Mouse (Mus musculus) heart, postnatal 36 days (tissue): ENCODE measurements around the gene Dbn1. TPM values are rescaled to one million over a fixed set of nuclear protein-coding genes. Genes with fewer than 3 reads are reported as not detected.

Source experiments
- DNase-seq, 2 experiments: peaks; one replicate each; pipeline ENCODE4 v3.0.0; 2021 to 2022
- intact Hi-C: fragments of 180-260 bp; cut with DNase I; formaldehyde crosslinking; loops from one replicate; pipeline ENCODE4 v1.15.1; 2025
- total RNA-seq, 2 experiments: library from RNA; stranded (reverse); gene quantifications; 2 replicates each; pipeline ENCODE4 v1.2.3; 2021

Gene Dbn1
- total RNA-seq, 2 experiments from 2014 or later: 9.4 to 9.6 TPM

GRCm38 (mm10) chr13:55511492-55511861, 23.6 kb upstream of the Dbn1 start:
- intact Hi-C loops: no loop called here
- DNase-seq: no peak

DNA sequence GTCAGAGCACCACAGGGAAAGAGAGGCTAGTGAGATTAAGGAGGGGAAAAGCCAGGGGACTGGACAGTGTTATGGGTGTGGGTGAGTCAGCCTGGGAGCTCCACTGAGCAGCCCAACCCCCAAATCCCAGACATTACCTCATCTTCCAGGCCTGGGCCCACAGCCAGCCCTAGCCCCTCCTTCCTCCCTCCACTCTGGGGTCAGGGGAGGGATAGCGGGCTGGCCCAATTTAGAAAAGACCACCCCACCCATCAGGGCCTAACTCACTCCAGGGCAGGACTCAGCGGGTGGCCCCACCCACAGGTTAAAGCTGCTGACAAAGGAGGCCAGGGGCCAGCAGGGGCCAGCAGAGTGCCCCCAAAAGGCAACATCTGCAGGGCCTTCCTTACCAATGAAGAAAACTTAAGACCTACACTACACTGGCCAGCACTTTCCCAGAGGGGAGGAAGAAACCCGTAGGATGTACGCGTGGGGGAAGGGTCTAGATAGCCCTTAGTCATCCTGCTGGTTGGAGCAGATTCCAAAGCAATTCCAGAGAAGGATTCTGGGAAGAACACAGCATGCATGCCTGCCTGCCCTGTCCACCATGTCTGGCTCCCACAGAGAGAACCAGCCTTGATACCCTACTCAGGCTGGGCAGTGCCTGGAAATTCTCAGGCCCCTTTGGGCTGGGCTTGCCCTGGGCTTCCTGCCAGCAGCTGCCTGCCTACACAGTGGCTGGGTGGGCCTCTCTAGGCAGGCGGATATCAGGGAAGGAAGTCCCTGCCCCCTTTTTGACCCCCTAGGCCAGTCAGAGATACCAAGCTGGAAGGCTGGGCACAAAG, 23.0 kb upstream of the Dbn1 start:
- DNase-seq: peak; percentile 83 to 90
- intact Hi-C loops: no loop called here

DNA sequence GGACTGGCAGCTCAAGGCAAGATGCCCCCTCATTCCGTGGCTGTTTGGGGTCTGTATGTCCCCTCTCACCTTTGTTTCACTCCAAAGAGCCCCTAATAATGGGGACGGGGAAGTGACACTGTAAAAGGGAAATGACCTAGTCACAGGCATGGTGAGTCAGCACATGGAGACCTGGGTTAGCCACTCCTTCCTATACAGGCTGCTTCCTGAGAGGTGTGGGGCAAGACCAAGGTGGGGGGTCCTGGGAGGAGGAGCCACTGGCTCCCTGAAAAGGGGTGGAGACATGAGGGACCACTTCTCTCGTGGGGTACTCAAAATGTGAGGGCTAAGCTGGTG, 22.4 kb upstream of the Dbn1 start:
- DNase-seq: no peak
- intact Hi-C loops: no loop called here

DNA sequence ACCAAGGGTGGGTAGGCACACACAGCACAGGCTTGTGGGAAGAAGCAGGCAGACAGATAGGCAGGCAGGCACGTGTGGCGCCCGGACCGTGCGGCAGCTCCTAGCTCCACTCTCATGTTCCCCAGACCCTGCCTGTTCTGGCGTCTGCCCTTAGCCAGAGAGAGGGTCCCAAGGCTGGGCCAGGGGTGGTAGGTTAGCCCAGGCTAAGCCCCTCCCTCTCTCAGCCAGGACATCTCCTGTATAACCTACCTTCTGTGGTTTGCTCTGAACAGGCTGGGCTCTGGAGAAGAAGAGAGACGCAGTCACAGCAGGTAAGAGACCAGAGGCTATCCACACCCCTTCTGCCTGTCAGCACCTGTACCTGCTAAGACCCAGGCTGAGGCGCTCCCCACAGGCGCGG, 20.6 kb upstream of the Dbn1 start:
- no peak for DNase-seq
- intact Hi-C loops: loop anchor here (2.0 kb wide), 1 partner anchor 20 kb away; the partner anchor contains the start of gene Dbn1

DNA sequence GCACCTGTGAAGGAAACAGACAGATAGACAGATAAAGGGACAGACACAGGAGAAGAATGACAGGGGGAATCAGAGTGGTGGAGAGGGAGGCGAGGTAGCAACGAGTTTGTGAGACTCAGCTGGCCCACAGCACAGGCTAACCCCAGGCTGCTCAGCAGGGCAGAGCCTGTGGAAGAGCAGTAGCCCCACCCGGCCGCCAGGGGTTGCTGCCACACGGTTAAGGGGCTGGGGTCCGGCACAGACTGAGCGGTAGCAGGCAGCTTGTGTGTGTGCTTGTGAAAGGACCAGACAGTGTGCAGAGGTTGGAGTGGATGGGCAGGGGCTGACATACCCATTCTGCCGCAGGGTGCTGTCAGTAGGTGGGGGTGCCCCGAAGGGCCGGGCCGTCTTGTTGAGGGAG, 20.0 kb upstream of the Dbn1 start:
- intact Hi-C loops: loop anchor here (2.0 kb wide), 1 partner anchor 19 kb away; the partner anchor contains the start of gene Dbn1
- no peak for DNase-seq

DNA sequence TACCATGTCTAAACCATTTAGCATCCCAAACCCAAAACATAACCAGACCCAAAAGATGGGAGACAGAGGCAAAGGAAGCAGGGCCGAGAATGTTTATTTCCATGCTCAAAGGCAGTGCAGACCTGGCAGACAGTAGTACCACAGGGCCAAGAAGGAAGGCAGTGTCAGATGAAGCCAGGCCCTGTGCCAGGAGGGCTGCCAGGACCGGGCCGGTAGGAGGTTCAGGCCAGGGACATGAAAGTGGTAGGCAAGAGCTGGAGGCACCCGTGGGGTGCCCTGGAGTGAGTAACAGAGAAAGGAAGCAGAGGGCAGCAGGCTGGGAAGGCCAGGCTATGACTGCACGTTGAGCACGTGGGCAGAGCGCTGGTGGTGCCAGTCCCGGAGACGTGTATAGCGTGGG, 18.8 kb upstream of the Dbn1 start:
- no peak for DNase-seq

DNA sequence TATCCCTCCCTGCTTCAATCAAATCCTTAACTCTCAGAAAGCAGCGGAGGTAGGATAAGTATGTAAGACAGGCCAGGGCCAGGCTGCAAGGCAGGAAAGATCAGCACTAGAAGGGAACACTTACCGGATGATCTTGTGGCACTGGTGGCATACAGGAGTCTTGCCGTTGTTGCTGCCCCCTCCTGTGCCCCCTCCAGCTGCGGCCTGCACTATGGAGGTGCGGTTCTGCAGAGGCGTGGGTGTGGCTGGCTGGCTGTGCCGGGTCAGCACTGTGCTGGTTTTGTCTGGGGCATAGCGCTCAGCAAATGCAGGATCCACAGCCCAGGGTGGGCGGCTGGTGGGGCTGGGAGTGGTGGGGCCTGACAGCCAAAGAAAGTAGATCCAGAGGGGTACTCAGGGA, 17.9 kb upstream of the Dbn1 start:
- DNase-seq: no peak
- intact Hi-C loops: no loop called here

More for the DNA sequence above, 18.8 kb upstream of the Dbn1 start:
- intact Hi-C loops: no loop called here

DNA sequence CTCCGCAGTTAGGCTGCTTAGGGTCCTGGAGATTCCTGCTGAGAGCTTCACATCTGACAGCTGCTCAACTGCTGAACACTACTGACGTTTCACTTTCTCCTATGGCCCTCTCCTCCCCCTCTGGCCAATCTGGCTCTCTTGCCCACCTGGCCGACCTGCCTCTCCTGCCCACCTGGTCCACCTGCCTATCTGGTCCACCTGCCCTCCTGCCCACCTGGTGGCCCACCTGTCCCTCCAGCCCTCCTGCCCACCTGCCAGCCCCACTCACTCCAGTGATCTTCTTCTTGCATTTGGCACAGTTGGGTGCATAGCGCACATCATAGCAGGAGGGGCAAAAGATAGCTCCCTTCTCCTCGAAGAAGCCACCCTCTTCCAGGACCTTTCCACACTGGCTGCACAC, 16.5 kb upstream of the Dbn1 start:
- intact Hi-C loops: no loop called here
- no peak for DNase-seq

DNA sequence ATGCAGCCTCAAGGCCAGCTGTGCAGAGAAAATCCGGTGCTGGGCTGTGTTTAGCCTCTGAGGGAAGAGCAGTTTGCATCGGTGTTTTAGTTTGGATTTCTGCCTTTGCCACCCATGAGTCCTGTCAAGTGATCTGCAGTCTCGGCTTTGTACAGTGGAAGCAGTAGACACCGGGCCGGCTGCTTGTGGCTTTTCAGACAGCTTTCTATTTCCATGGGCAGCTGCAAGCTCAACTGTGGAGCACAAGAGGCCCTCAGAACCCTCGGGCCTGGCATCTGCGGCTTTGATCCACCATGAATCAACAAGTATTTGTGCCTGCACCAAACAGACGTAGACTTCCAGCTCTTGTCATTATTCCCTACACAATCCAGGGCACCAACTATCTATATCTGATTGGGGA, 14.5 kb upstream of the Dbn1 start:
- no peak for DNase-seq
- intact Hi-C loops: no loop called here

- no peak for DNase-seq
- intact Hi-C loops: no loop called here
Observed at GRCm38 (mm10) chr13:55500575-55500974, 12.7 kb upstream of the Dbn1 start.

DNA sequence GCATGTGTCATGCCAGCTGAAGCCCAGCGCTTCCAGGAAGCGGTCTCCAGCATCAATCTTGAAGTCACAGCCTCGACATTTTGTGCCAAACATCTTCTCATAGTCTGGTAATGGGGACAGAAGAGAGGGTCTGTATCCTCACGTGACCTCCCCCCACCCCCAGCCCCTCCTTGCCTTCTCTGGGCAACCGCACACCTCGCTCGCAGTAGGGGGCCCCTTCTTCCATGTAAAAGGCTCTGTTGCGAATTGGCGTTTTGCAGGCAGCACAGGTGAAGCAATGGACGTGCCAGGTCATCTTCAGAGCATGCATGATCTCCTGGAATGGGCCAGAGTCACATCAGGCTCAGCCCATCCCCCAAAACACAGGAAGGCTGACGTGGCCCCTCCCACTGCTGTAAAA, 11.0 kb upstream of the Dbn1 start:
- intact Hi-C loops: no loop called here
- DNase-seq: no peak

DNA sequence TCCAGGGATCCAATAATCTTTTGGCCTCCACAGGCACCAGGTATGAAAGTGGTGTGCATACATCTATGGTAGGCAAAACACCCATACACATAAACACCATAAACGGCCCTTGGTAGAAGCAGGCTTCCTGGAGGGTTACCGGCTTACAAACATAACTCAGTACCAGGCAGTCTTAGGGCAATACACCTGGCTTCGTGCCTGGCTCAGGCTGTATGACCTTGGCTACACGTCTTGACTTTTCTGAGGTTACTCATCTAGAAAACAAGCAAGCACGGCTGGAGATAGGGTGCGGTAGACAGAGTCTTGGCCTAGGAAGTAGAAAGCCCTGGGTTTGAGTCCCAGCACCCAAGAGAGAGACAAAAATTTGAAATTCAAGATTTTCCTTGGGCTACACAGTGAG, 8.8 kb upstream of the Dbn1 start:
- intact Hi-C loops: no loop called here

DNA sequence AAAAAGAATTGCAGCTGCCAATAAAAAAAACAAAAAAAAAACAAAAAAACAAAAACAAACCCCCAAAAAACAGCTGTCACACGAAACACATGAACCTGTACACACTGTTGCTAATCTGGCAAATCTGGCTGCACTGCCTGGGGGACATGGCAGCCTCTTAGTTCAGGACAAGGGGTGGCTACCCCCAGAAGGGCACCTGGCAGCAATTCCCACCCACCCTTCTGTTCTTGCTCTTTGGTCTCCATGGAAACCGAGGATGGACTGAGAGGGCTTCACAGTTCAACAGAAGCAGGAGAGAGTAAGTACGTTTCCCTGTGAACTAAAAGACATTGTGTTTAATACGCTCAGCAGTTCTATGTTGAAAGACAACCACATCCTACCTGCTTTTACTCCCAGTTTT, 7.8 kb upstream of the Dbn1 start:
- no peak for DNase-seq
- intact Hi-C loops: no loop called here

More for the DNA sequence above, 8.8 kb upstream of the Dbn1 start:
- DNase-seq: no peak

DNA sequence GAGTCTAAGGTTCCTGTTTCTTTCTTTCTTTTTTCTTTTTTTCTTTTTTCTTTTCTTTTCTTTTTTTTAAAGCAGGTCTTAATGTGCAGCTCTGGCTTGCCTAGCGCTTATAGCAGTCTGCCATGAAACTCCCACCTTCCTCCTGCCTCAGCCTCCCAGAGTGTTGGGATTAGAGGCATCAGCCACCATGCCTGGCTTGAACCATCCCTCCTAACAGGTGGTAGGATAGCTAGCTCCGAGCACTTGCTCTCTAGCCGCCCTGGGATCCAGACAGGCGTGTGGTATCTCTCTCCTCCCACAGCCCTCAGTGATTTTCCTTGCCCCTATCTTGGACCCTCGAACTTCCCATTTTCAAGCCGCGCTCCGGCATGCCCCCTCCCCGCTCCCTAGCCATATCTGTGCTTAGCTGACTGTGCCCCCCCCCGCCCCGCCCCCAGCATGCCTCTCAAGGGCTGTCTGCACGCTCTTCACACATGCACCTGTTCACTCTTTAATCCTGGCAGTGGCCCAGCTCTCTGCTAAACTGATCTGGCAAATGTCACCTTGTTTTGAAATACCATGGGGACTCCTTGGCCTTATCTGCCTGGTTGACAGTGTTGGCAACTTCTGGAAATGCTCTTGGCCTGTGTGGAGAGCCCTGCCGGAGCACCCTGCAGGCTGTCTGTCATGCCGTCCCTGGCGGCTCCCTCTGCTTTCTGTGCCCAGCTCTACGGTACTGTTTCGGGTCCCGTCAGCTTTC, 7.1 kb upstream of the Dbn1 start:
- peak in 1 of 2 experiments; percentile 47 for DNase-seq

GRCm38 (mm10) chr13:55494257-55494656, 6.3 kb upstream of the Dbn1 start:
- no peak for DNase-seq
- intact Hi-C loops: no loop called here

More for the DNA sequence above, 7.1 kb upstream of the Dbn1 start:
- intact Hi-C loops: no loop called here

- DNase-seq: peak in 1 of 2 experiments; percentile 28
Observed at GRCm38 (mm10) chr13:55486916-55487577, 864 bp downstream of the Dbn1 start.

GRCm38 (mm10) chr13:55486029-55486794, 1.7 kb downstream of the Dbn1 start:
- no peak for DNase-seq
- intact Hi-C loops: no loop called here

More at GRCm38 (mm10) chr13:55486916-55487577, 864 bp downstream of the Dbn1 start:
- intact Hi-C loops: no loop called here

DNA sequence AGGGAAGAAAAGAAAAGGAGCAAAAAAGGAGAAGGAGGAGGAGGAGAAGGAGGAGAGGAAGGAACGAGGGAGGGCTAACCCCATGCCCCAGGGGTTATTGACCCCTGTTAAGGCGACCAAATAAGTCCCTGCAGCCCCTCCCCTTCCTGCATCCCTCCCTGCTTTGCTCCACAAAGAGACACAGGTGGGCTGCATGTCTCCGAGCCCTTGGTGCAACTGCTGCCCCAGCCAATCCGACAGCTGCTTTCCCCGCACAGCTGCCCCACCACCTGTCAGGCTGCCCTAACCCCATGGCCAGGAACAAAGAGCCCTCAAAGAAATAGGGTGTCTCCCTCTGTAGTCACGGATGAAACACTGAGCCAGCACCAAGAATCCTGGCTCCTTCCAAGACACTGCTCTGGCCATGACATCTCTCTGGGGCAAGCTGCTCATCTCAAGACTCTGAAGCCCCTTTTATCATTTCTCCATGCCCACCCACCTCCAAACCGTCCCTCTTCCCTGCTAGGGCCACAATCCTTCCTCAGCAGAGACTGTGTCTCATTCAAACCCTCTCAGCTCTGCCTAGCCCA, 3.3 kb downstream of the Dbn1 start:
- no peak for DNase-seq
- intact Hi-C loops: no loop called here

- intact Hi-C loops: no loop called here
Observed at GRCm38 (mm10) chr13:55483593-55483992, 4.3 kb downstream of the Dbn1 start.

GRCm38 (mm10) chr13:55483071-55483470, 4.8 kb downstream of the Dbn1 start:
- intact Hi-C loops: no loop called here
- no peak for DNase-seq

More at GRCm38 (mm10) chr13:55483593-55483992, 4.3 kb downstream of the Dbn1 start:
- no peak for DNase-seq
